Mouse (Mus musculus): ENCODE data around the gene Ankrd40. TPM values are rescaled to one million over a fixed set of nuclear protein-coding genes. Genes with fewer than 3 reads are reported as not detected.
A peak's percentile ranks its signal among the peaks of the same experiment; 100 is the strongest.

Gene Ankrd40
- total RNA-seq, 2 experiments from 2014 or later, result 24.8 to 64.7 TPM

GRCm38 (mm10) chr11:94349839-94350238, 22.0 kb downstream of the Ankrd40 start:
- ATAC-seq (ENCODE audit: poor library complexity, severe bottlenecking), result no peak

- no peak for ATAC-seq (ENCODE audit: poor library complexity, severe bottlenecking)
Observed at GRCm38 (mm10) chr11:94350337-94350736, 22.5 kb downstream of the Ankrd40 start.

GRCm38 (mm10) chr11:94351094-94351493, 23.3 kb downstream of the Ankrd40 start:
- no peak for ATAC-seq (ENCODE audit: poor library complexity, severe bottlenecking)

- no peak for ATAC-seq (ENCODE audit: poor library complexity, severe bottlenecking)
Observed at GRCm38 (mm10) chr11:94355521-94356217, 27.9 kb downstream of the Ankrd40 start.

DNA sequence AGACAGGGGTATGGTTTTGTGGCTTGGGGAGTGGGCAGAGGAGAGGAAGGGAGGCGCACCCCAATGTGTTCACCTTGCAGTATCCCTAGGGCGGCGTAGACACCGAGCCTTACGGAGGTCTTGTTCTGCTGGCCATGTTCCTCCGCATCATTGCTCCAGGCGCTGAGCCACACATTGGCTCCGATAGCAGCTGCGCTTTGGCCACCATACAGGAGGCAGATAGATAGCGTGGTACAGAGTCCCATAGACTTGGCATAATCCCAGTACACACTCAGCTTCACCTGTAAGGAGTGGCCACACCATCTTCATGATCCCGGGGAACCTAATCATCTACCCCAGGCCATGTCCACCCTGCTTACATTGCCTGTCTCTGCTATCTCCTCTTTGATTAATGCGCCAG, 31.4 kb downstream of the Ankrd40 start:
- no peak for ATAC-seq (ENCODE audit: poor library complexity, severe bottlenecking)

DNA sequence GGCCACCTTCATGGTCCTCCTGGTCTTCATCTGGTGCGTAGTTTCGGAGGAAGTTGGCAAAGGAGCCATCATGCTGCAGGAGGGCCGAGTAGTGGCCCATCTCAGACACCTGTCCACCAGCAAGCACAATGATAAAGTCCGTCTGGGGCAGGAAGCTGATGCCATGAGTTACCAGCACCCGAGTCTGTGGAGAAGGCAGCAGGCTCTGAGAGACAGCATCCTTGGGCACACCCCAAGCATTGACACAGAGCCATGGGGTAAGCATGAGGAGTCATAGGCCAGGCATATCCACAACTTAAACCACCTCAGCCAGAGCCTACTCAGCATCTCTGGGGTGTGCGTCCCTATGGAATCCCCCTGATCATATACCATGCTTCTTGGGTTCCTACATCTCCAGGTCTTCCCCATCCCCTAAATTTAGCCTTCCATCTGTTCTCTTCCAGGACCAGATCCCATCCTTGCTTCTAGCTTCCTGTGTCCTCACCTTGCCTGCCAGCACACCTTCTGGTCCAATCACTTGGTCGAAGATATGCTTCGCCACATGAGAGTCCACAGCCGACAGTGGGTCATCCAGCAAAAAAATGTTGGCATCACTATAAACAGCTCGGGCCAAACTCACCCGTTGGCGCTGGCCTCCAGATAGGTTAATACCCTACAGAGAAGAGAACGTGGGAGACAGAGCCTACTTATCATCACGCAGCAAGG, 33.5 kb downstream of the Ankrd40 start:
- ATAC-seq (ENCODE audit: poor library complexity, severe bottlenecking), result no peak

GRCm38 (mm10) chr11:94362101-94362500, 34.3 kb downstream of the Ankrd40 start:
- no peak for ATAC-seq (ENCODE audit: poor library complexity, severe bottlenecking)

DNA sequence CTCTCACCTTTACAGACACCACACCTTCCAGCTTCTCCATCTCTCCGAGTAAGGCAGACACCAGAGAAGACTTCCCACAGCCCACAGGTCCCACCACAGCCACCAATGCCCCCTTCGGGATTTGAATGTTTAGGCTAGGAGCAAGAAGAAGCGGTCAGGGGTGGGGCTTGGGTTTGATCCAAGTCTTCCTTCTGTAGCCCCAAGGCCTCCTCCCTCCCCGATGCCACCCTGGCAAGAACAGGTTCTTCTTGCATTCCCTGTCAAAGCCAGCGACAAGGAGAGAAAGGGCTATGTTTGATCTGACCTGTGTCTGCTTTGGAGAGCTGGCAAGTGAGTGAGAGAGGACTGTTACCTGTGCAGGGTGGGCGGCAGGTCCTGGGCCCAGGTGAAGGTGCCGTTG, 35.9 kb downstream of the Ankrd40 start:
- ATAC-seq (ENCODE audit: poor library complexity, severe bottlenecking), result no peak

DNA sequence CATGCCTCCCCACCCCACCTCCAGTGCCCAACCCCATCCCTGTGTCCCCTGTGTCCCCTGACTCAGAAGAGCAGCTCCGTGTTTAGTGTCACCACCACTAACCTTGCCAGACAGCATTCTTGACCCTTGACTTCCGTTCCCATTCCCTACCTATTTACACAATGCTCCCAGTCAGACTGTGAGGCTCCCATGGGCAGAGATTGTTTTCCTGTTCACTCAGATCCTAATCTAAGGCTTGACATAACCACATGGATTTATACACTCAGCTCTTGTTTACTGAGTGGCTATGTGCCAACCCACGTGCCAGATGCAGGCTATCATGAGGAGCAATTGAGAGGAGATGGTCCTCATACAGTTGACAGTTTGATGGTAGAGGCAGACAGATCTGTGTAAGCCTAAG, 37.5 kb downstream of the Ankrd40 start:
- no peak for ATAC-seq (ENCODE audit: poor library complexity, severe bottlenecking)

DNA sequence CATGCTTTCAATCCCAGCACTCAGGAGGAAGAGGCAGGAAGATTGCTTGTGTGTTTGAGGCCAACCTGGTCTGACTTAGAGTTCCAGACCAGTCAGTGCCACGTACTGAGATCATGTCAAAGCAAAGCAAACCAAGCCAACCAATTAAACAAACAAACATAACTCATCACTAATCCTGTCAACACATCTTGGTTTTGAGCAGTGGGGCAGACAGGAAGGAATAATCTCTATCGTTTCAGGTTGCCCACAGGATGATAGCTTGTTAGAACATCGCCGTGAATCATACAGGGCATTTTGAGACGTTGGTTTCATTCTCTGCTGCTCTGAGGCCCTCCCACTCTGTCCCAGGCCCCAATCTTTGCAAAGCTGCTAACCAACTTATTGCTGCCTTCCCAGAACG, 42.2 kb downstream of the Ankrd40 start:
- ATAC-seq (ENCODE audit: poor library complexity, severe bottlenecking), result no peak

- peak; percentile 98 for ATAC-seq (ENCODE audit: poor library complexity, severe bottlenecking)
Observed at GRCm38 (mm10) chr11:94370809-94371208, 43.0 kb downstream of the Ankrd40 start.

- no peak for ATAC-seq (ENCODE audit: poor library complexity, severe bottlenecking)
Observed at GRCm38 (mm10) chr11:94374276-94374948, 46.6 kb downstream of the Ankrd40 start.

- ATAC-seq (ENCODE audit: poor library complexity, severe bottlenecking), result no peak
Observed at GRCm38 (mm10) chr11:94379061-94379460, 51.3 kb downstream of the Ankrd40 start.

DNA sequence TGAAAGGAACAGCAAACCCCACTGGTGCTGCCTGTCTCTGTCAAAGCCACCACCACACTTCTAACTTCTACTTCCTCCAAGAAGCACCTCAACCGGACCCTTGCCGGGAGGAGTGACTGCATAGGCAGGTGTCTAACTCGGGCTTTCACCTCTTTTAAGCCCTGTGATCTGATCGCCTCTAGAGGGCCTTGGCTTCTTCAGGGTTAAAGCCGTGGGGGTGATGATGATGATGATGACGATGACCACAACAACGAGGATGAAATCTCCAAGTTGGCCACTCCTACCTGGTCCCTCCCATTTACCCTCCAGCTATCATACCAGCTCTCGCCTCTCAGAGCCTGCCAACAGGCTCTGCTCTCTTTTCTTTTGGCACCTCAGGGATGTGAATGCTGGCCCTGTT, 51.9 kb downstream of the Ankrd40 start:
- ATAC-seq (ENCODE audit: poor library complexity, severe bottlenecking), result no peak

DNA sequence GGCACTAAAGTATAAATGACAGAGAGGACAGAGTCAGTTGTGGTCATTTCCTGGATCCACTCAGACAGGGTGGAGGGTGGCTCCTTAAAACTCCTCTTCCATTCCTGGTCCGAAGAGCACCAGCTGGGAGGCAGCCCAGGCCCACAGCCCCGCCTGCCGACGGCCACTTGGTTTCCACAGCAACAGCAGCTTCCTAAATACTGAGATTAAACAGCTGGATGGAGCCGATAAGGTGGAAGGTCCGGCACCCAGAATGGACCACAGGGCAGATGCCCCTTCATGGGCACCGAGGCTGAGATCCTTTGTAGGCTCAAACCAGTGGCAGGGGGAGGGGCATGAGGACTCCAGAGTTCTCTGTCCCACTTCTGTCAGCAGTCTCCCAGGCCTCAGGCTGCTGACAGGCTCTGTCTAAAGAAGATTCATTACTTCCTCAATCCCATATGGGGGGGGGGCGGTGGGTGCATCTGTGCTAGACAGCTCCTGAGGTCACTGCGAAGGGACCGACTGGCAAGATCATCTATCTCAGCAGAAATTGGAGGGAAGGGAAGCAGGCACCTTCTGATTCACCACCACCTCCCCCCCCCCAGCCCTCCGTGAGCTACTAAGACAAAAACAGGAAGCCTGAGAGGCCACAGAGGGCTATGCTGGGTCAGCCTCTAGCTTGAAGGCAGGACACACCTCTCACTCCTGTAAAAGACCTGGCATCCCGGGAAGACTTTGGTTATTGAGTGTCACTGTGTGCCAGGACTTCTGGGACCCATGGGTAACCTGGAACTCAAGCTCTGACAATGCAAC, 58.4 kb downstream of the Ankrd40 start:
- peak; percentile 91 for ATAC-seq (ENCODE audit: poor library complexity, severe bottlenecking)

DNA sequence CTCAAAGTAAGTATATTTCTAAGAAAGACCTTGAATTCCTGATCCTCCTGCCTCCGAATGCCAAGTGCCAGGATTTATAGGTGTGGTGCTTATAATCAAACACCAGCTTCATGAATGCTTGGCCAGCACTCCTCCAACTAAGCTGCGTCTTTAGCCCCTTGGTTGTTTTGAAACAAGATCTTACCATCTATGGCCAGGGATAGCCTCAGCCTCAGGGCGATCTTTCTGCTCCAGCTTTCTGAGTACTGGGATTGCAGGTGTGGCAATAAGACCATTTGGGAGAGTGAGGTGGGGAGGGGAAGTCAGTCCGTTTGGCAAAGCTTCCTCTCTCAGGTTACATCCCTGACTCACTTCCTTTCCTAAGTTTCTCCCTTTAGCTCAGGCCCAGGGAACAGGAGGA, 60.0 kb downstream of the Ankrd40 start:
- no peak for ATAC-seq (ENCODE audit: poor library complexity, severe bottlenecking)

DNA sequence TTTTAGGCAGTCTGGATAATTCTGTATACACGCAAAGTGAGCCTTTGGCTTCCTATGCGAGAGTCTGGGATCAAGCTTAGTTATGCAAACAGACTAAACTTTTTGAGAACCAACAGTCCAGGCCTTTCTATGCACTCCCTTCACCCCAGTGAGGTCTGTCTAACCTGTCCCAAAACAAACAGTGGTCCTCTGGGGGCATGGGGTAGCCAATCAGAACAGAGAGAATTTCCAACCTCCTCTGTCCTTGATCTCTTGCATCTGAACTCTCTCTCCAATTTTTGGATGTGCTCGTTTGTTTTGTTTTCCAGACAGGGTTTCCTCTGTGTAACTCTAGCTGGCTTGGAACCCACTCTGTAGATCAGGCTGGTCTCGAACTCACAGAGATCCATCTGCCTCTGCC, 61.2 kb downstream of the Ankrd40 start:
- no peak for ATAC-seq (ENCODE audit: poor library complexity, severe bottlenecking)

- no peak for ATAC-seq (ENCODE audit: poor library complexity, severe bottlenecking)
Observed at GRCm38 (mm10) chr11:94389724-94390396, 62.1 kb downstream of the Ankrd40 start.

DNA sequence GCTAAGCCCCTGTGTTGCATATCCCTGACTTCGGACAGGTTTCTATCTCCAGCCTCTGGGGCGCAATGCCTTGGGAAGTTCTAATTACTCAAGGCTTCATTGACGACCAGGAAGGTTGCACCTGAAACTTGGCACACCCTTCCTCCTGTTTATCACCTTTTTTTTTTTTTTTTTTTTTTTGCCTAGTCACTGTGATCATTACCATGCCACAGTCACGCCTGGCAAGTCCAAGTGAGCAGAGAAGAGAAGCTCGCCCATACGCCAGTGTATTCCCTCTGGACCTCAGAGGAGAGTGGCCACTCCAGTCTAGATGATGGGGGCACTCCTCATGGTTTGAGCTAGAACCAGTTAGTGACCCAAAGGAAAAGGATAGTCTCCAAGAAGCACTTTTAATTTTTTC, 63.0 kb downstream of the Ankrd40 start:
- no peak for ATAC-seq (ENCODE audit: poor library complexity, severe bottlenecking)

Measured in megakaryocyte, adult 5-6 weeks (primary cell).